ENCODE assay signal across 9 mouse cellular contexts in the genomic region with DNA sequence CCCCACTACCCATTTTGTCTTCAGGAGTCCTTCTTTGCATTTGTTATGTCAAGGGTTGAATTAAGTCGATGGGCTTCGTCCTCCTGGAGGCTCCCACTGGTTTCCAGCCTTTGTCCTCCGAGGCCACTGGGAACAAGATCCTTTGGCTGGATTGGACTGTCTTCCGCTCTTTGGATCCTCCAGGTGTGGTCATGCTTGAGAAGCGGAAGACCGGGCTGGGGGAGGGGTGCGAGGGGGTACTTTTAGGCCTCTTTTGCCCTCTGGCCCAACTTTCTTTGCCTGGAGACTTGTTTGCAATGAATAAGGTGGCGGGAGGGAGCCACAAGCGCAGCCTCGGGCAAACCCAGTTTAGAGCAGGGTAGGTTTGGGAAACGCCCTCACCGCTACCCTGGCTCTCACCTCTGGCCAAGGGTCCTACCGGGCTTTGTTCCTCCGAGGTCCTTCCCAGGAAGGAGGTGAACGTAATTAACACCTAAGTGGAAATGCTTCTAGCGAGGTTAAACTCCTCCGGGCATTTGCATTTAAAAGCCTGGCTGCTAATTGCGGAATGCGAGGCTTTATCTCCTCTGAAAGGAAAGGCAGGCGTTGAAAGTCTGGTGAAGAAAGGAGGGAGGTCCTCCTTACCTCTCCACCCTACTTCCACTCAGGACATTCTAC.
DNase-seq lines count a peak whose midpoint lies in the region; ATAC-seq and TF ChIP-seq lines count a peak whose summit lies in the region.
"Had no signal": no experiment of that assay in that cellular context is flagged by ENCODE, and none has a peak within 500 bp of the region (broad histone marks: within the 10 kb centered on the region; RNA-seq: fewer than 3 reads in every experiment).

No protein-coding gene starts in this region.

- no peak overlapping the region for H3K9ac ChIP-seq in forebrain, embryonic 11.5 days (ENCODE audit: low read length)
- H3K9ac ChIP-seq in midbrain, embryonic 14.5 days (replicated peaks; ENCODE audit: low read length): no peak overlapping the region

- intact Hi-C loops in heart, postnatal 10 days (cut with DNase I): no loop called here

- H3K4me1 ChIP-seq in heart, embryonic 10.5 days: peaks cover 15% of the 10 kb centered on the region
- peaks cover 15% of the 10 kb centered on the region; the same call in 1 of the 2 replicates for H3K4me1 ChIP-seq in forebrain, embryonic 11.5 days (replicated peaks; ENCODE audit: control insufficient read depth, insufficient read depth, low read length)
- no peaks in the 10 kb centered on the region for H3K4me1 ChIP-seq in kidney, adult 2 months (ENCODE audit: control insufficient read depth, insufficient read depth, low read length)
- no peaks in the 10 kb centered on the region for H3K4me1 ChIP-seq in midbrain, embryonic 14.5 days (ENCODE audit: control insufficient read depth, insufficient read depth, low read length)

- H3K36me3 ChIP-seq in heart, embryonic 10.5 days: no peaks in the 10 kb centered on the region
- H3K36me3 ChIP-seq in forebrain, embryonic 11.5 days (ENCODE audit: control insufficient read depth, insufficient read depth, low read length): no peaks in the 10 kb centered on the region
- no peaks in the 10 kb centered on the region for H3K36me3 ChIP-seq in kidney, adult 2 months (ENCODE audit: control insufficient read depth, insufficient read depth, low read length)
- H3K36me3 ChIP-seq in midbrain, embryonic 14.5 days (ENCODE audit: control insufficient read depth, insufficient read depth, low read length): no peaks in the 10 kb centered on the region

- TF ChIP-seq POLR2A in kidney, adult 2 months (IDR thresholded peaks at IDR 0.05; ENCODE audit: low read depth, low read length): no peak

- DNase-seq in heart, embryonic 10.5 days (ENCODE audit: low spot score): no peak
- DNase-seq in heart, postnatal 10 days: no peak
- DNase-seq in forebrain, embryonic 11.5 days (ENCODE audit: low spot score): peak; percentile 58
- DNase-seq in kidney, adult 2 months: peak; percentile 54
- peak; percentile 30 for DNase-seq in midbrain, embryonic 14.5 days
- no peak for DNase-seq in thymus, postnatal 14 days
- DNase-seq: layer of hippocampus, adult 9-11 months had no signal

- H3K27me3 ChIP-seq in heart, embryonic 10.5 days (ENCODE audit: insufficient read depth, poor library complexity, severe bottlenecking): peaks cover 83% of the 10 kb centered on the region
- H3K27me3 ChIP-seq in forebrain, embryonic 11.5 days (ENCODE audit: control insufficient read depth, insufficient read depth, low read length): peaks cover 72% of the 10 kb centered on the region
- no peaks in the 10 kb centered on the region for H3K27me3 ChIP-seq in kidney, adult 2 months (replicated peaks; ENCODE audit: control insufficient read depth, insufficient read depth, low read length)
- peaks cover 43% of the 10 kb centered on the region for H3K27me3 ChIP-seq in midbrain, embryonic 14.5 days (ENCODE audit: control insufficient read depth, insufficient read depth, low read length)

- no peaks in the 10 kb centered on the region for H3K9me3 ChIP-seq in heart, embryonic 10.5 days
- no peaks in the 10 kb centered on the region for H3K9me3 ChIP-seq in forebrain, embryonic 11.5 days (ENCODE audit: control insufficient read depth, low read length)
- no peaks in the 10 kb centered on the region for H3K9me3 ChIP-seq in midbrain, embryonic 14.5 days (ENCODE audit: control insufficient read depth, low read length)

- peak overlapping the region; percentile 38; the same call in 1 of the 2 replicates for H3K4me2 ChIP-seq in forebrain, embryonic 11.5 days (ENCODE audit: low read depth, low read length, severe bottlenecking)
- peak overlapping the region; percentile 32 for H3K4me2 ChIP-seq in midbrain, embryonic 14.5 days (ENCODE audit: low read length)

- H3K4me3 ChIP-seq in heart, embryonic 10.5 days: peak overlapping the region; percentile 47
- H3K4me3 ChIP-seq in forebrain, embryonic 11.5 days (ENCODE audit: low read depth, low read length): 0 out of 2 replicates have a peak overlapping the region, but pooled peaks have one; percentile 5
- no peak overlapping the region for H3K4me3 ChIP-seq in kidney, adult 2 months (ENCODE audit: insufficient read depth, low read depth, low read length)
- no peak overlapping the region for H3K4me3 ChIP-seq in midbrain, embryonic 14.5 days (replicated peaks; ENCODE audit: low read depth, low read length)

- H3K27ac ChIP-seq in heart, embryonic 10.5 days: no peak overlapping the region
- no peak overlapping the region for H3K27ac ChIP-seq in forebrain, embryonic 11.5 days (ENCODE audit: low read depth, low read length)
- no peak overlapping the region for H3K27ac ChIP-seq in kidney, adult 2 months (ENCODE audit: insufficient read depth, low read depth, low read length)
- no peak overlapping the region for H3K27ac ChIP-seq in midbrain, embryonic 14.5 days (replicated peaks; ENCODE audit: low read depth, low read length)

- WGBS in heart, embryonic 10.5 days: 3% methylated on average over 20 of the region's 20 CpGs
- WGBS in forebrain, embryonic 11.5 days: 1% methylated on average over 20 of the region's 20 CpGs
- WGBS in kidney, adult 2 months: 25% methylated on average over 20 of the region's 20 CpGs
- 2% methylated on average over 20 of the region's 20 CpGs for WGBS in midbrain, embryonic 14.5 days

- no peak for TF ChIP-seq CTCF in kidney, adult 2 months (conservative IDR thresholded peaks at IDR 0.05; ENCODE audit: insufficient read depth, insufficient read length, low read depth, low read length)

- no peak for ATAC-seq in forebrain, embryonic 11.5 days (replicated peaks; ENCODE audit: low FRiP score)
- no peak for ATAC-seq in midbrain, embryonic 14.5 days (ENCODE audit: low FRiP score, low TSS enrichment)
- ATAC-seq in megakaryocyte, adult 5-6 weeks (ENCODE audit: poor library complexity, severe bottlenecking): no peak
- no peak for ATAC-seq in cerebellum, adult (ENCODE audit: insufficient number of reproducible peaks, low FRiP score, low TSS enrichment)

Comparison
In these comparisons a context has a peak if more than half of its experiments do, and no peak if none do; other contexts are left out.
1. DNase-seq: peak in forebrain, embryonic 11.5 days (single experiment), kidney, adult 2 months (single experiment) and midbrain, embryonic 14.5 days (single experiment); none in heart, embryonic 10.5 days (single experiment), heart, postnatal 10 days (0 of 2) and thymus, postnatal 14 days (single experiment).
2. H3K4me3 ChIP-seq: peak in heart, embryonic 10.5 days (single experiment) and forebrain, embryonic 11.5 days (single experiment); none in kidney, adult 2 months (single experiment) and midbrain, embryonic 14.5 days (single experiment).